Mouse (Mus musculus) megakaryocyte, adult 5-6 weeks (primary cell): ENCODE results near the gene M6pr. TPM values are rescaled to one million over a fixed set of nuclear protein-coding genes. Genes with fewer than 3 reads are reported as not detected.

ENCODE experiments used
- ATAC-seq: 2 replicates; pipeline ENCODE4 v1.8.0; 2016; ENCODE audit warnings: mild to moderate bottlenecking, inconsistent platforms; ENCODE audit not compliant: poor library complexity, severe bottlenecking
- total RNA-seq, 2 experiments: library from RNA; stranded (forward) in 1 of 2; stranded (reverse) in 1 of 2; fragments of 153-499, 151-499 nt in 1 of 2; fragments of 221-1000, 200-1000 nt in 1 of 2; gene quantifications; 2 replicates each; pipeline versions ENCODE4 v1.2.3 to v1.2.4; 2015 to 2017

Gene M6pr
- total RNA-seq (2015), result 158 and 160 TPM in 2 replicates
- 329 and 358 TPM in 2 replicates for total RNA-seq (2017)

DNA sequence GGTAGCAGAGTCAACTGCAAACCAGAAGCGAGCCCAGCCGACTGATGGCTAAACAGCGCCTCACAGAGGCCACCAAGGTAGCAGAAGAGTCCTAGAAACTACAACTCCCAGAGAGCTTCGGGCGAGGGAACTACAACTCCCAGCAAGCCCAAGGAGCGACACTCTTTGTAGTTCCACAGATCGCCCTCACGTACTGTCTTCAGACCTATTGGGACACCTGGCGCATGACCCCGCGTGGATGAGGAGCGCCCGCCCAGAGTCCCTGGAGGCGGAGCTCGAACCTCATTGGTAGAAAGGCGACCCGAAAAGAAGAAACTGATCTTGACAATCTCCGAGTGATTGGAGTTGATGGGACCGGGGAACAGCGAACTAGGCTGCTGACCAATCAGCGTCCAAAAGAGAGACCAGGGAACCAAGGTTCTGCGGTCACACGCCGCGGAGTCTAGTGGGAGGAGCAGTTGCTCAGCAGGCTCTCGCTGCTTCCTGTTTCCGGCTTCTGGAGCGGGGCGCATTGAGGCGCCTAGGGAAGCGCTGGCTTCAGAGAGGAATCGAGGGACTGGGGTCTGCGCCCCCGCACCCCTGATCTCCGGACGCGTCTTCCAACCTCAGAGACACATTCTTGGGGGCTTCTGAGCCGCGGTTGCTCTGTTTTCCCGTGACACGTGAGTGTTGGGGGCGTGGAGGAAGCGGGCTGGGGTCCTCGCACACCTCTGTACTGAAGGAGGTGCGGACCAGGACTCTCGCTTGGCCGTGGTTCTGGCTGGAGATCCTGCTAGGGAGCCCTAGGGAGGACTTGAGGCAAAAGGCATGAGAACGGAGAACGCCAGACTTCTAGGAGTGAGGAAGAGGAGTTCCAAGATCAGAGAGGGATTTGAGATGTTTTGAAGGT, at the start of gene M6pr:
M6pr (plus strand) TSS at position 216 of the 889 bp plus-strand sequence.
- ATAC-seq, result peak; percentile 81

DNA sequence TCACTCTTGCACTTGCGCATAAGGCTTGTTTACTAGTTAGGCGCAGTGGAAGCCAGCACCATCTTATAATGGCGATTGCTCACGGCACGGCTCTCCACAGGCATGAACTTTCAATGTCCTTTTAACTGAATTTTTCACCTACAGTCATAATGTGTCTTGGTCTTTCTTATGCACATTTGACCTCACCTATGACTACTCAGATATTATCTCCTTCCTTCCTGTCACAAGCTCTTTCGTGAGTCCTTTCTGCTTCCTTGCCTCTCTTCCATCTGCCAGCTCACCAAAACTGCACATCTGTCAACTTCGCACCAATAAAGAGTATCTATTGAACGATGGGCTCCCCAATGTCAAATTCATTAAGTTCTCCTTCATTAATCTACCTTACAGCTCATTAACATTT, 46.0 kb upstream of the M6pr start:
- ATAC-seq, result no peak

DNA sequence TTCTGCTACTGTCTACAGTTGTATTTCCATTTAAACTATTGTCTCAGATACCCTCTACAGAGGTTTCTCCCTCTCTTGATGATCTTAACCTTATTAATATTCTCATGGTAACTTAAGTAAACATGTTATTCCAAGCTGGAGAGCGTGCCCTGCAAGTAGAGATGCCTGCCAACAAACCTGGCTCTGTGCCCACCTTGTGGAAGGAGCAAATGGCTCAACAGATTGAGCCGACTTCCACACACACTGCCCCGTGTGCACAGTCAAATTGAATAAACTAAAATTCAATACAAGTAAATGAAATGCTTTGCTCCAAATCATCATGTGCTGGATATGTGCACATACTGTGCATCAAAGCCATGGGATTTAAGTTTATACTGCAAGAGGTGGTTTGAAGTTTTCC, 40.0 kb upstream of the M6pr start:
- ATAC-seq, result no peak

- no peak for ATAC-seq
Observed at GRCm38 (mm10) chr6:122269170-122269569, 39.4 kb upstream of the M6pr start.

- ATAC-seq, result peak; percentile 71
Observed at GRCm38 (mm10) chr6:122270152-122270551, 38.4 kb upstream of the M6pr start.

DNA sequence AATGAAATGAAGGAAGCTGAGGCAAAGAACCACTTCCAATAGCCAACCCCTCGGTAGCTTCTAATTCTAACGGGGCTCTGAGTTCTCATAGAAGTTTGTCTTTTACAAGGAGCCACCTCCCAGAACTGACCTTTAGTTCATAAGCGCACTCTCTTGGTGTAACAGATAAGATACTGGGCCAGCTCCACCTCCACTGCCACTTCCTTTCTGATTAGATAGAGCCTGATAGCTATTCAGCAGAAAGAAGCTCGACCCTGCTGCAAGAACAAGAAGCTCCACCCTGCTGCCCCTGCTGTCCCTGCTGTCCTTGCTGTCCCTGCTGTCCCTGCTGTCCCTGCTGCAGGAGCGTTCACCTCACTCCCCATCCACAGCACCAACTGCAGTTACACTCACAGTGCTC, 34.0 kb upstream of the M6pr start:
- ATAC-seq, result peak; percentile 85

DNA sequence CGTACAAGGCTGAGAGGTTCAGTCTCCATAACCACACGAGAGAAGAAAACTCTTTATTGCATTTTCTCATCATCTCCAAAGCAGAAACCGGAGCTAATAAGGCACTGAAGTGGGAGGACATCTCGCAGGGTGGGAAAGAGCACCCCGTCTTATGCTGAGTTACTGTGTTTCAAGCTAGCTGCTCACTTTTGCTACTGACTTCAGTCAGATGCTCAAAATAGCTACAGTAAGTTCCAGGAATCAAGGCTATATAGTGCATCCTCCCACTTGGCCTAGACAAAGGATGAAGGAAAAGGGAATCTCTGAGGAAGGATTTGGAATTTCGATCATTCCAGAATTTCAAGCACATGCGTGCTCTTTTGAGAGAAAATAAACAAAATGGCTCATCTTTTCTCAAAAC, 32.0 kb upstream of the M6pr start:
- no peak for ATAC-seq

GRCm38 (mm10) chr6:122282782-122283181, 25.7 kb upstream of the M6pr start, which contains the start of gene Klrg1:
TSS of gene Klrg1 (minus strand) at chr6:122282882.
- ATAC-seq, result no peak

DNA sequence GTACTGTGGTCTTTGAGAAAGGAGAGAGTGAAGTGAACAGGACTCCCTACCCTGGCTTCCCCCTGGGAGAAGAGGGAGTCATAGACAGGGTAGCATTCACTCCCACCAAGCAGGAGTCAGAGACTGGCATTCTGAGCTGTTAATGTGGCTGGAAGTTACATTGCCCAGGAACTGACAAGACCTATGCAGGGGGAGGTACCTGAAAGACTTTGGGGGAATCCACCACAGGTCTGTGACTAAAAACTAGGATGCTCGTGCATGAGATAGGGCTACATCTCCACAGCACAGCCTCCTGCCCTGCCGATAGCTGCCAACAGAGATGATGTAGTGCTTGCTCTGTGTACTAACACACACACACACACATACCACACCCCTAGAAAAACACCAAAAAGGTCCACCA, 25.1 kb upstream of the M6pr start:
- no peak for ATAC-seq

- ATAC-seq, result no peak
Observed at GRCm38 (mm10) chr6:122284304-122284703, 24.2 kb upstream of the M6pr start.

DNA sequence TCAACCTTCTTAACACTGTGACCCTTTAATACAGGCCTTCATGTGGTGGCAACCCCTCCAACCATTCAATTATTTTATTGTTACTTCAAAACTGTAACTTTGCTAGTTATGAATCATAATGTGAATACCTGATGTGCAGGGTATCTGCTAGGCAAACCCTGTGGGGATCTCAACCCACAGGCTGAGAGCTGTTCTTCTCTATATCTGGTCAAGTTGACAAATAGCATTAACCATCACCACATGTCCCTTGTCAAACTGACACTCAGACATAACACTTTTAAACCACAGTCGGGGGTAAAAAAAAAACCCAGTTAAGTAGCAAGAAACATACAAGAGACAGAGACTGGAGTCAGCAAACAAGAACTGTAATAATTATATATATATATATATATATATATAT, 23.7 kb upstream of the M6pr start:
- peak; percentile 52; the same call in 1 of the 2 replicates for ATAC-seq

- peak; percentile 33; the same call in 1 of the 2 replicates for ATAC-seq
Observed at GRCm38 (mm10) chr6:122288263-122288662, 20.3 kb upstream of the M6pr start.

- no peak for ATAC-seq
Observed at GRCm38 (mm10) chr6:122289313-122289712, 19.2 kb upstream of the M6pr start.

GRCm38 (mm10) chr6:122290253-122290652, 18.3 kb upstream of the M6pr start:
- no peak for ATAC-seq

GRCm38 (mm10) chr6:122291264-122291663, 17.3 kb upstream of the M6pr start:
- no peak for ATAC-seq

- ATAC-seq, result peak; percentile 31
Observed at GRCm38 (mm10) chr6:122291735-122292134, 16.8 kb upstream of the M6pr start.

DNA sequence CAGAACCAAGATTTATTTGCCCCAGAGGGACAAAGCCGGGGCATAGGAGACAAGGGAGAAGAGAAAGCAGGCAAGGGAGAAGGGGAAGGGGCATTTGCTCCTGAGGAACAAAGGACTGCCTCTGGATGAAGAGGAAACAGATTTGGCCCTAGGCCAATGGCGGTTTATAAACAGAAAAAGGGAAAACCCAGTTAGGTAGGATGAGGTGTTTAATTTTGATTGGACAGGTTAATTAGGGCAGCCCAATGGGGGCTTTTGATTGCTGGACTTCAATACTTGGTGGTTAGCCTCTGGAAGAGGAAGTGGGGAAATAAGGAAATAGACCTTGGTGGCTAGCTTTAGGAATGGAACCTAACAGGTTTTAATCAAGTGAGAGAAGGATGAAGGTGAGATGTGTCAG, 16.3 kb upstream of the M6pr start:
- ATAC-seq, result 0 out of 2 replicates have a peak, but pooled peaks have one; percentile 23

- ATAC-seq, result no peak
Observed at GRCm38 (mm10) chr6:122293121-122293520, 15.4 kb upstream of the M6pr start.

- peak; percentile 20; the same call in 1 of the 2 replicates for ATAC-seq
Observed at GRCm38 (mm10) chr6:122293796-122294195, 14.7 kb upstream of the M6pr start.

DNA sequence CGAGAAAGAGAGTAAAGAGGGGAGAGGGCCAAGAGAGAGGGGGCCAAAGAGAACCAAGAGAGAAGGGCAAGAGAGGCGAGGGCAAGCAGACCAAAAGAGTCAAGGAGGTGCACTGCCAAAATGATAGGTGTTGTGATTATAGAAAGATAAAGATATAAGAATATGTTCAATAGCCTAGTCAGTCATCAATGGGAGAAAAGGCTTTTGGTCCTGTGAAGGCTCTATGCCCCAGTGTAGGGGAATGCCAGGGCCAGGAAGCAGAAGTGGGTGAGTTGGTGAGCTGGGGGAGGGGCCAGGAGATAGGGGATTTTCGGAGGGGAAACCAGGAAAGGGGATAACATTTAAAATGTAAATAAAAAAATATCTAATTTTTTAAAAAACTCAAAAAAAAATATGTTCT, 14.2 kb upstream of the M6pr start:
- ATAC-seq, result no peak

- ATAC-seq, result 0 out of 2 replicates have a peak, but pooled peaks have one; percentile 25
Observed at GRCm38 (mm10) chr6:122295242-122295641, 13.3 kb upstream of the M6pr start.

GRCm38 (mm10) chr6:122296918-122297278, 11.6 kb upstream of the M6pr start:
- ATAC-seq, result no peak
